Mouse (Mus musculus) C2C12 (cell line): ENCODE data around the gene Hmx2.

Experiments used
- CTCF ChIP-seq: IDR thresholded peaks from one replicate; pipeline ENCODE4 v1.5.1; 2011; ENCODE audit not compliant: control insufficient read depth, insufficient read depth, insufficient read length
- MAX ChIP-seq: IDR thresholded peaks from one replicate; pipeline ENCODE4 v1.6.1; 2011; ENCODE audit warnings: mild to moderate bottlenecking, control low read depth
- MYOD1 ChIP-seq: IDR thresholded peaks from one replicate; pipeline ENCODE4 v1.6.1; 2011; ENCODE audit warnings: low read depth; ENCODE audit not compliant: control insufficient read depth, insufficient read length
- MYOG ChIP-seq: IDR thresholded peaks from one replicate; pipeline ENCODE4 v1.6.1; 2011; ENCODE audit not compliant: control insufficient read depth, insufficient read length; ENCODE audit errors: extremely low read depth

GRCm38 (mm10) chr7:131556116-131556515 is 7.5 kb downstream of the Hmx2 start:
- TF ChIP-seq MAX (no peak), CTCF (no peak), MYOG (no peak), MYOD1 (no peak)
